Mouse (Mus musculus) hindbrain, embryonic 16.5 days (tissue): ENCODE data around the gene Tcp11l1. TPM values are rescaled to one million over a fixed set of nuclear protein-coding genes. Genes with fewer than 3 reads are reported as not detected.

ENCODE experiments used
- ATAC-seq: fragments of 200-750 bp; cut with Nextera tagmentation; 2 replicates; pipeline ENCODE4 v1.8.0; 2017; ENCODE audit warnings: moderate TSS enrichment, moderate library complexity
- H3K27ac ChIP-seq: fragments of 300-500 bp; sonication (generic); 2 replicates; pipeline ENCODE4 v1.5.1; 2014; ENCODE audit warnings: low read depth, mild to moderate bottlenecking, control low read depth, low read length, moderate library complexity
- H3K27me3 ChIP-seq: fragments of 300-500 bp; sonication (generic); replicated peaks from 2 replicates; pipeline ENCODE4 v1.6.1; 2014; ENCODE audit warnings: low read length; ENCODE audit not compliant: control insufficient read depth, insufficient read depth
- H3K36me3 ChIP-seq: fragments of 300-500 bp; sonication (generic); 2 replicates; pipeline ENCODE4 v1.6.1; 2014; ENCODE audit warnings: mild to moderate bottlenecking, low read length, moderate library complexity, mixed read lengths; ENCODE audit not compliant: control insufficient read depth, insufficient read depth
- H3K4me1 ChIP-seq: fragments of 300-500 bp; sonication (generic); 2 replicates; pipeline ENCODE4 v1.6.1; 2014; ENCODE audit warnings: low read depth, low read length; ENCODE audit not compliant: control insufficient read depth, insufficient read depth
- H3K4me2 ChIP-seq: fragments of 300-500 bp; sonication (generic); 2 replicates; pipeline ENCODE4 v1.6.1; 2014; ENCODE audit warnings: mild to moderate bottlenecking, low read length, control low read depth, moderate library complexity
- H3K4me3 ChIP-seq: fragments of 300-500 bp; sonication (generic); 2 replicates; pipeline ENCODE4 v1.5.1; 2014; ENCODE audit warnings: mild to moderate bottlenecking, low read length, control low read depth, moderate library complexity
- H3K9ac ChIP-seq: fragments of 300-500 bp; sonication (generic); 2 replicates; pipeline ENCODE4 v1.6.1; 2014; ENCODE audit warnings: low read depth, mild to moderate bottlenecking, control low read depth, low read length, moderate library complexity
- H3K9me3 ChIP-seq: fragments of 300-500 bp; sonication (generic); 2 replicates; pipeline ENCODE4 v1.6.1; 2014; ENCODE audit warnings: mild to moderate bottlenecking, low read length, moderate library complexity; ENCODE audit not compliant: control insufficient read depth
- WGBS: fragments of 180-500 bp; shearing (Covaris S2); extraction: QIAGEN DNeasy Blood & Tissue Kit; methylation state at CpG from one replicate; pipeline ENCODE4 v1.1.7; 2014; 5-methylcytosine and 5-hydroxymethylcytosine counted together
- polyA plus RNA-seq: library from polyadenylated mRNA; unstranded; fragments of >200 nt; fragmentation: Nextera tagmentation; extraction: Ambion mirVana; gene quantifications from 2 replicates; pipeline ENCODE4 v1.2.1, GENCODE M21; 2015

Gene Tcp11l1
- polyA plus RNA-seq, 1 experiment from 2014 or later, result 55.5 TPM

DNA sequence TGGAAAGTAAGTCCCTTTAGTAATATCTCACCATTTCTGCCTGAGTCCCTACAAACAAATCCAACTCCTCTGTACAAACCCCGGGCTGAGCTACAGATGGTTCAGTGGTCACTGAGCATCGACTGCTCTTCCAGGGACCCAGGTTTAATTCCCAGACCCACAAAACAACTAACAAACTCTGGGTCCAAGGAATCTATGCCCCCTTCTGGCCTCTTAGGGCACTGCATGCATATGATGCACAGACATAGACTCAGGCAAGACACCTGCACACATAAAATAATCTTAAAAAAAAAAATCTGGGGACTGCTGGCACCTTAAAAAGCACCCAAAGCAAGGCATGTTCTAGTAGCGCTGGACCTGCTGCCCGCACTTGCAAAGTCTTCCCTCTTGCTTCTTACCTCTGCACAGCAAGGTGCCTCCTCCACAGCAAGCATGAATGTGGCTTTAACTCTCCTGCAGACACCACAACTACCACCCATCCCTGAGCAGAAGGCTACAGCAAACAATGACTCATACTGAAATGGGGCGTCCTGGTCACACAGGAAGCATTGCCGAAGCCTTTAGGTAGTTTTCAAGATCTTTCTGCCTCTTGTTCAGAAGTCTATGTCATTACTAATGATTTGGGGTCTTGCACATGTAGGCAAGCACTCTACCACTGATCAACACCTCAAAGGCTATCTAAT is 42.7 kb downstream of the Tcp11l1 start:
- H3K9me3 ChIP-seq, result no peaks in the 10 kb centered on the region
- peaks cover 14% of the 10 kb centered on the region for H3K36me3 ChIP-seq
- 88% methylated on average over 6 of the region's 6 CpGs for WGBS
- H3K4me2 ChIP-seq, result no peak overlapping the region
- no peak overlapping the region for H3K4me3 ChIP-seq
- no peaks in the 10 kb centered on the region for H3K4me1 ChIP-seq
- H3K27me3 ChIP-seq, result no peaks in the 10 kb centered on the region
- H3K9ac ChIP-seq, result no peak overlapping the region
- H3K27ac ChIP-seq, result no peak overlapping the region
- ATAC-seq, result no peak

- 92% methylated on average over 8 of the region's 8 CpGs for WGBS
- H3K9me3 ChIP-seq, result no peaks in the 10 kb centered on the region
- no peak overlapping the region for H3K4me3 ChIP-seq
These were observed 48.4 kb downstream of the Tcp11l1 start for GRCm38 (mm10) chr2:104663372-104664100.

GRCm38 (mm10) chr2:104658659-104659058 is 53.3 kb downstream of the Tcp11l1 start:
- Histone ChIP-seq H3K36me3 (peaks cover 20% of the 10 kb centered on the region; the same call in 1 of the 2 replicates), H3K4me2 (no peak overlapping the region), H3K27ac (no peak overlapping the region), H3K4me1 (no peaks in the 10 kb centered on the region), H3K9me3 (no peaks in the 10 kb centered on the region), H3K9ac (no peak overlapping the region), H3K27me3 (no peaks in the 10 kb centered on the region), H3K4me3 (no peak overlapping the region)
- ATAC-seq, result no peak
- 84% methylated on average over 1 of the region's 1 CpGs for WGBS

More at GRCm38 (mm10) chr2:104663372-104664100, 48.4 kb downstream of the Tcp11l1 start:
- ATAC-seq, result no peak
- Histone ChIP-seq H3K4me1 (no peaks in the 10 kb centered on the region), H3K9ac (no peak overlapping the region), H3K27ac (no peak overlapping the region), H3K27me3 (no peaks in the 10 kb centered on the region), H3K36me3 (peaks cover 29% of the 10 kb centered on the region), H3K4me2 (no peak overlapping the region)

GRCm38 (mm10) chr2:104615985-104616711 is 95.8 kb downstream of the Tcp11l1 start:
- H3K4me3 ChIP-seq, result no peak overlapping the region
- 94% methylated on average over 4 of the region's 4 CpGs for WGBS
- H3K27me3 ChIP-seq, result no peaks in the 10 kb centered on the region
- no peak overlapping the region for H3K9ac ChIP-seq
- no peak overlapping the region for H3K27ac ChIP-seq
- 0 out of 2 replicates have a peak, but pooled peaks cover 2% of the 10 kb centered on the region for H3K36me3 ChIP-seq
- H3K9me3 ChIP-seq, result no peaks in the 10 kb centered on the region
- H3K4me1 ChIP-seq, result no peaks in the 10 kb centered on the region
- ATAC-seq, result no peak
- H3K4me2 ChIP-seq, result no peak overlapping the region

DNA sequence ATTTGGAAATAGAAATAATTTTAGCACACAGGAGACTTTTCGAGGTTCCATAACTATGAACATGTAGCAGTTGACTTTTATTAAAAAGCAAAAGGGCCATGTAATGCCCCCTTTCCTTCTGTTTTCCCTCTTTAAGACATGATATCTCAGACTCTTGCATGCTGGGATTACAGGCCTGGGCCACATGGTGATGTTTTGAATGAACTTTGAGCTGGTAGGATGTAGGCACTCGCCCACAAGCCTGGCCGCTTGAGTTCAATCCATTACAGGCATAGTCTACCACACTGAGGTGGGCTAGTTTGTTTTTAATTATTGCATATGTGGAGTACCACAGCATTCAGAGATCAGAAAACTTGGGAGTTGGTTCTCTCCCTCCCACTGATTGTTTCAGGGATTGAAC is 97.2 kb downstream of the Tcp11l1 start:
- no peak overlapping the region for H3K4me3 ChIP-seq
- H3K27ac ChIP-seq, result no peak overlapping the region
- no peak overlapping the region for H3K9ac ChIP-seq
- H3K4me1 ChIP-seq, result no peaks in the 10 kb centered on the region
- no peak for ATAC-seq
- WGBS, result 93% methylated on average over 3 of the region's 3 CpGs
- 0 out of 2 replicates have a peak, but pooled peaks cover 2% of the 10 kb centered on the region for H3K36me3 ChIP-seq
- no peak overlapping the region for H3K4me2 ChIP-seq
- no peaks in the 10 kb centered on the region for H3K27me3 ChIP-seq
- H3K9me3 ChIP-seq, result no peaks in the 10 kb centered on the region

Other genes starting within 250 kb of the Tcp11l1 start
- 6.1 and 7.7 TPM in 2 replicates for gene Hipk3, start 217.7 kb downstream of the Tcp11l1 start, polyA plus RNA-seq
- gene Cstf3, start 121.6 kb downstream of the Tcp11l1 start, polyA plus RNA-seq, result 73.8 and 76.7 TPM in 2 replicates
- gene Pin1rt1, start 4.2 kb upstream of the Tcp11l1 start, polyA plus RNA-seq, result 0.30 TPM in 1 of 2 replicates, not detected in the other
- 1.8 and 1.9 TPM in 2 replicates for gene Depdc7, start 30.7 kb upstream of the Tcp11l1 start, polyA plus RNA-seq
- gene Qser1, start 104.6 kb upstream of the Tcp11l1 start, polyA plus RNA-seq, result 5.3 and 6.7 TPM in 2 replicates
- gene Prrg4, start 137.7 kb upstream of the Tcp11l1 start, polyA plus RNA-seq, result 0.69 and 0.84 TPM in 2 replicates
- gene Ccdc73, start 155.6 kb upstream of the Tcp11l1 start, polyA plus RNA-seq, result 5.9 and 6.9 TPM in 2 replicates